Mouse (Mus musculus) MEL (cell line): ENCODE results near the gene Chmp3.

Experiments
- CHD1 ChIP-seq: IDR thresholded peaks from 2 replicates; pipeline ENCODE4 v1.6.1; 2012; ENCODE audit warnings: low read depth, mild to moderate bottlenecking, inconsistent platforms, low read length, improper control_type of control experiment
- CHD2 ChIP-seq: IDR thresholded peaks from 2 replicates; pipeline ENCODE4 v1.6.1; 2011; ENCODE audit warnings: low read length, improper control_type of control experiment
- CTCF ChIP-seq, 3 experiments: IDR thresholded peaks in 2 of 3; conservative IDR thresholded peaks in 1 of 3; 2 replicates each; pipeline ENCODE4 v1.5.1; 2011 to 2012; ENCODE audit warnings: low read length in 3 of 3, low read depth in 2 of 3, mild to moderate bottlenecking in 2 of 3, improper control_type of control experiment in 1 of 3, inconsistent platforms in 1 of 3, mixed read lengths in 1 of 3, moderate library complexity in 1 of 3; ENCODE audit not compliant: control insufficient read depth in 1 of 3, insufficient read depth in 1 of 3, poor library complexity in 1 of 3, severe bottlenecking in 1 of 3
- ELF1 ChIP-seq: IDR thresholded peaks from 2 replicates; pipeline ENCODE4 v1.6.1; 2014; ENCODE audit warnings: low read depth, mild to moderate bottlenecking, inconsistent platforms, low read length, improper control_type of control experiment, moderate library complexity
- EP300 ChIP-seq, 2 experiments: IDR thresholded peaks; 2 replicates each; pipeline ENCODE4 v1.6.1; 2011; ENCODE audit warnings: improper control_type of control experiment in 2 of 2, low read length in 2 of 2, low read depth in 1 of 2, mild to moderate bottlenecking in 1 of 2
- GATA1 ChIP-seq: IDR thresholded peaks from 2 replicates; pipeline ENCODE4 v1.6.1; 2011; ENCODE audit warnings: low read depth, low read length, improper control_type of control experiment
- MAZ ChIP-seq: IDR thresholded peaks from 2 replicates; pipeline ENCODE4 v1.6.1; 2012; ENCODE audit warnings: low read depth, mild to moderate bottlenecking, inconsistent platforms, low read length, improper control_type of control experiment
- POLR2A ChIP-seq, 2 experiments: IDR thresholded peaks; 2 replicates each; pipeline ENCODE4 v1.6.1; 2011 to 2012; ENCODE audit warnings: low read length in 2 of 2, mild to moderate bottlenecking in 2 of 2, control low read depth in 1 of 2, improper control_type of control experiment in 1 of 2, low read depth in 1 of 2, moderate library complexity in 1 of 2; ENCODE audit not compliant: control insufficient read depth in 1 of 2, insufficient read depth in 1 of 2, poor library complexity in 1 of 2
- RAD21 ChIP-seq: IDR thresholded peaks from 2 replicates; pipeline ENCODE4 v1.6.1; 2011; ENCODE audit warnings: mild to moderate bottlenecking, low read depth, low read length, improper control_type of control experiment
- SMC3 ChIP-seq: IDR thresholded peaks from 2 replicates; pipeline ENCODE4 v1.6.1; 2011; ENCODE audit warnings: low read depth, low read length, improper control_type of control experiment
- TAL1 ChIP-seq: IDR thresholded peaks from 2 replicates; pipeline ENCODE4 v1.6.1; 2012; ENCODE audit warnings: mild to moderate bottlenecking, inconsistent platforms, low read length, moderate library complexity, mixed read lengths
- TBP ChIP-seq: IDR thresholded peaks from 2 replicates; pipeline ENCODE4 v1.8.0; 2011; ENCODE audit warnings: low read depth, low read length, improper control_type of control experiment
- TCF12 ChIP-seq: IDR thresholded peaks from 2 replicates; pipeline ENCODE4 v1.6.1; 2014; ENCODE audit warnings: low read depth, mild to moderate bottlenecking, inconsistent platforms, low read length, improper control_type of control experiment, moderate library complexity
- ZC3H11A ChIP-seq: IDR thresholded peaks from 2 replicates; pipeline ENCODE4 v1.6.1; 2012; ENCODE audit warnings: low read depth, mild to moderate bottlenecking, inconsistent platforms, low read length, improper control_type of control experiment

DNA sequence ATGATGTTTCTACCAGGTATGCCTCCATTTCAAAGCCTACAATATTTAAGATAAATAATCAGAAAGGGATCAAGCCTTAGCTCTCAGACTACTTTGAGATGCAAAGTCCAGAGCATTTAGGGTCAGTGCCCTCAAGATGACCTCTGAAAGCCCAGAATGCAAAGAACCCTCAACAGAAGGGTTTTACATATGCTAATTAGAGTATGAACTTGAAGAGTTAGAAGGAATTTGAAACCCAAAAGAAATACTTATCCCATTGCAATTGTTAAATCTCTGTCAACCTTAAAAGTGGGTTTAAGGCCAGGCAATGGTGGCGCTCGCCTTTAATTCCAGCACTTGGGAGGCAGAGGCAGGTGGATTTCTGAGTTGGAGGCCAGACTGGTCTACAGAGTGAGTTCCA lies 82.4 kb downstream of the Chmp3 start:
- TF ChIP-seq CTCF (IDR thresholded peaks at IDR 0.05 in 2 of 3, conservative IDR thresholded peaks at IDR 0.05 in 1 of 3; ENCODE audit: control insufficient read depth in 1 of 3, insufficient read depth in 1 of 3, low read depth in 2 of 3, low read length in 3 of 3, poor library complexity in 1 of 3, severe bottlenecking in 1 of 3) (no peak), CHD2 (no peak), RAD21 (no peak), EP300 (IDR thresholded peaks at IDR 0.05; ENCODE audit: low read depth in 1 of 2, low read length in 2 of 2) (no peak), GATA1 (no peak), TCF12 (no peak), TAL1 (no peak), MAZ (no peak), CHD1 (no peak), ELF1 (no peak), SMC3 (no peak), TBP (no peak), ZC3H11A (no peak), POLR2A (IDR thresholded peaks at IDR 0.05; ENCODE audit: control insufficient read depth in 1 of 2, insufficient read depth in 1 of 2, low read depth in 1 of 2, low read length in 2 of 2, poor library complexity in 1 of 2) (no peak)
